8 mouse cellular contexts compared by ENCODE assay signal in the genomic region with DNA sequence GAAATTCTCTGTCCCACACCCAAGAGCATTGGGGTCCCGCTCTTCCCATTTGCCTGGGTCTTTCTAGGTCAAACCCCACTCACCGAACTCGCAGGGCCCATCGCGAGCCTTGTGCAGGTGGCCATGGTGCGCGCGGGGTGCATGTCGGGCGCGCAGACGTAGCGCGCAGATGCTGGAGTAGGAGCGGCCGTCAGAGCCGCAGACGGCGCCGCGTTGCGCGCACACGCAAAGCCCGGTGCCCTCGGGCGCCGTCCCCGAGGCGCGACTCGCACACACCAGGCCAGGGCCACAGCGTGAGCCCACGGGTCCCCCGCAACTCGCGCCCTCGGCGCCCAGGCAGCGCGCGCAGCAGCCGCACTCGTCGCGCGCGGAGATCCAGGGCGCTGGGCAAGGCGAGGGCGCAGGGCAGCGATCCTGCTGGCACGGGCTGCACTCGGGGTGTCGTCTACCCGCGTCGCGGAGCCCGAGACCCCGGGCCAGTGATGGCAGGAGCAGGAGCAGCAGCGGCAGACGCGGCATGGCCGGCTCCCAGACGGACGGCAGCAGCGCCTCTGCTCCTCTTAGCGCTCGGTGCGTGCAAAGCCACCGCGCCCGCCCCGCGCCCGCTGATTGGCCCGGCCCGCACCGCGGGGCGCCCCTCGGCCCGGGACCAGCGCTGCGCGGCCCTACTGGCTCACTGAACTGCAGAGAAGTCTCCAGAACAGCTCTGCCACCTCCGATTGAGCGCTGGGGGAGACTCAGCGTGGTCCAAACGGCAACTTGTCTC. TPM values are rescaled to one million over a fixed set of nuclear protein-coding genes. Genes with fewer than 3 reads are reported as not detected.
A peak's percentile ranks its signal among the peaks of the same experiment; 100 is the strongest.
DNase-seq lines count a peak whose midpoint lies in the region; ATAC-seq lines count a peak whose summit lies in the region.

A gene (minus strand): TSS at position 649 of the 766 bp plus-strand sequence.

- peak within 1 kb of the TSS; percentile 43; the same call in 1 of the 2 replicates for H3K9ac ChIP-seq in limb, embryonic 13.5 days
- no peak within 1 kb of the TSS; the same call in 1 of the 2 replicates for H3K9ac ChIP-seq in stomach, embryonic 14.5 days (replicated peaks; ENCODE audit: low read depth, low read length)

- peaks cover 96% of the 10 kb centered on the region for H3K27me3 ChIP-seq in limb, embryonic 13.5 days
- peaks cover 45% of the 10 kb centered on the region for H3K27me3 ChIP-seq in stomach, embryonic 14.5 days (ENCODE audit: control insufficient read depth, insufficient read depth, low read length)

- H3K9me3 ChIP-seq in limb, embryonic 13.5 days: no peaks in the 10 kb centered on the region
- H3K9me3 ChIP-seq in stomach, embryonic 14.5 days (ENCODE audit: control insufficient read depth, low read depth, low read length): no peaks in the 10 kb centered on the region

- H3K4me1 ChIP-seq in limb, embryonic 13.5 days: peaks cover 28% of the 10 kb centered on the region
- peaks cover 3% of the 10 kb centered on the region; the same call in 1 of the 2 replicates for H3K4me1 ChIP-seq in stomach, embryonic 14.5 days (ENCODE audit: control insufficient read depth, insufficient read depth, low read length)

- H3K4me2 ChIP-seq in limb, embryonic 13.5 days (replicated peaks): peak within 1 kb of the TSS; percentile 79
- H3K4me2 ChIP-seq in stomach, embryonic 14.5 days (replicated peaks; ENCODE audit: low read depth, low read length): peak within 1 kb of the TSS; percentile 62

- under 1% methylated on average over 84 of the region's 91 CpGs for WGBS in limb, embryonic 13.5 days
- 1% methylated on average over 91 of the region's 91 CpGs for WGBS in stomach, embryonic 14.5 days

- H3K27ac ChIP-seq in limb, embryonic 13.5 days: no peak within 1 kb of the TSS
- no peak within 1 kb of the TSS for H3K27ac ChIP-seq in stomach, embryonic 14.5 days (ENCODE audit: low read length)

- no peak for ATAC-seq in cerebellum, adult (ENCODE audit: insufficient number of reproducible peaks, low FRiP score, low TSS enrichment)
- peak; percentile 67; the same call in 1 of the 2 replicates for ATAC-seq in limb, embryonic 13.5 days (ENCODE audit: low FRiP score, low read depth)
- ATAC-seq in stomach, embryonic 14.5 days (ENCODE audit: insufficient number of reproducible peaks, insufficient read depth, low FRiP score, low read depth): peak; percentile 42; the same call in 1 of the 2 replicates

- DNase-seq in cerebellum, postnatal 14 days: peak; percentile 59 to 65
- peak; percentile 49 for DNase-seq in right cerebral cortex, postnatal 4 days
- DNase-seq in right cerebral cortex, adult 18-20 months: no peak
- DNase-seq in testis, postnatal 10 days (ENCODE audit: low spot score): no peak
- no peak for DNase-seq in yolk sac, embryonic 10.5 days (ENCODE audit: low spot score)

- H3K36me3 ChIP-seq in limb, embryonic 13.5 days: no peaks in the 10 kb centered on the region
- no peaks in the 10 kb centered on the region for H3K36me3 ChIP-seq in stomach, embryonic 14.5 days (ENCODE audit: control insufficient read depth, insufficient read depth, low read length)

- H3K4me3 ChIP-seq in limb, embryonic 13.5 days: peak within 1 kb of the TSS; percentile 47
- H3K4me3 ChIP-seq in stomach, embryonic 14.5 days (ENCODE audit: low read depth, low read length): peak within 1 kb of the TSS; percentile 40

RNA-seq across cellular contexts. Expression of the gene that starts here (rescaled TPM):
- 0.25 and 0.47 TPM in 2 replicates for polyA plus RNA-seq in limb, embryonic 13.5 days (2015; fragmentation: Nextera tagmentation; extraction: Ambion mirVana)
- polyA plus RNA-seq in stomach, embryonic 14.5 days (2014; fragmentation: Nextera tagmentation; extraction: Ambion mirVana): 0.48 and 1.2 TPM in 2 replicates

Comparison
In these comparisons a context has a peak if more than half of its experiments do, and no peak if none do; other contexts are left out.
1. DNase-seq: peak in cerebellum, postnatal 14 days (2 of 2) and right cerebral cortex, postnatal 4 days (single experiment); none in right cerebral cortex, adult 18-20 months (single experiment), testis, postnatal 10 days (single experiment) and yolk sac, embryonic 10.5 days (single experiment).
2. Peak in ATAC-seq, H3K4me3 ChIP-seq, H3K9ac ChIP-seq and H3K4me2 ChIP-seq in limb, embryonic 13.5 days; RNA of the gene not detected or under 1 TPM.